Mouse (Mus musculus): Measurements from ENCODE around the gene Tcf7l2. TPM values are rescaled to one million over a fixed set of nuclear protein-coding genes. Genes with fewer than 3 reads are reported as not detected.

The Tcf7l2 gene
- total and polyA plus RNA-seq, 2 experiments from 2014 or later, result 3.0 to 38.6 TPM

- no peak for ATAC-seq (ENCODE audit: insufficient read depth, low read depth)
- 62% methylated on average over 3 of the region's 3 CpGs for WGBS
Observed at GRCm38 (mm10) chr19:55714665-55715064, 27.0 kb upstream of the Tcf7l2 start.

DNA sequence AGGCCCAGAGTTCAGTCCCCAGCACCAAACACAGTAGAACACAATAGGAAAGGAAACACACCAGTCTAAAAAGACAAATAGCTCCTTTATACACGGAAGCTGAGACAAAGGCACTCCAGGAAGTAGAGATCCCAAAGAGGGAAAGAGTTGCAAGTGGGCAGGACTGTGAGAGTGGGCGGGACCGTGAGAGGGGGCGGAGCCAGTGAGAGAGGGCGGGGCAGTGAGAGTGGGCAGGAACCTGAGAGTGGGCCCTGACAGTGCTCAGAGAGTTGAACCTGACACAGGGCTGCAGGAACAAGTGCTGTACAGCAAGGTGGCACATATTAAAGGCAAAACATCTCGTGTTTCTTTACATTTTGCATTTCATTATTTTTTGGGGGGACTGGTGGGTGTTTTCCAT, 22.5 kb upstream of the Tcf7l2 start:
- WGBS, result 76% methylated on average over 6 of the region's 6 CpGs
- Histone ChIP-seq H3K4me1 (ENCODE audit: control insufficient read depth, insufficient read depth) (no peaks in the 10 kb centered on the region), H3K9ac (replicated peaks; ENCODE audit: low read depth, low read length) (no peak overlapping the region), H3K4me3 (ENCODE audit: low read depth, low read length) (no peak overlapping the region), H3K4me2 (ENCODE audit: low read depth, low read length) (no peak overlapping the region), H3K27me3 (ENCODE audit: control insufficient read depth, insufficient read depth, low read length) (no peaks in the 10 kb centered on the region), H3K9me3 (replicated peaks; ENCODE audit: control insufficient read depth, low read length) (no peaks in the 10 kb centered on the region), H3K27ac (ENCODE audit: low read depth) (no peak overlapping the region), H3K36me3 (replicated peaks; ENCODE audit: control insufficient read depth, insufficient read depth, low read length) (no peaks in the 10 kb centered on the region)
- no peak for DNase-seq (ENCODE audit: low spot score)
- ATAC-seq (ENCODE audit: insufficient read depth, low read depth), result no peak
- TF ChIP-seq EP300 (IDR thresholded peaks at IDR 0.05; ENCODE audit: low read depth) (no peak), CTCF (IDR thresholded peaks at IDR 0.05; ENCODE audit: low read depth) (no peak)

More at GRCm38 (mm10) chr19:55714665-55715064, 27.0 kb upstream of the Tcf7l2 start:
- no peak for DNase-seq (ENCODE audit: low spot score)
- H3K9me3 ChIP-seq (replicated peaks; ENCODE audit: control insufficient read depth, low read length), result no peaks in the 10 kb centered on the region
- no peak overlapping the region for H3K4me2 ChIP-seq (ENCODE audit: low read depth, low read length)
- H3K27me3 ChIP-seq (ENCODE audit: control insufficient read depth, insufficient read depth, low read length), result no peaks in the 10 kb centered on the region
- no peak overlapping the region for H3K27ac ChIP-seq (ENCODE audit: low read depth)
- no peak overlapping the region for H3K4me3 ChIP-seq (ENCODE audit: low read depth, low read length)
- TF ChIP-seq CTCF (IDR thresholded peaks at IDR 0.05; ENCODE audit: low read depth) (no peak), EP300 (IDR thresholded peaks at IDR 0.05; ENCODE audit: low read depth) (no peak)
- no peaks in the 10 kb centered on the region for H3K36me3 ChIP-seq (replicated peaks; ENCODE audit: control insufficient read depth, insufficient read depth, low read length)
- no peak overlapping the region for H3K9ac ChIP-seq (replicated peaks; ENCODE audit: low read depth, low read length)
- no peaks in the 10 kb centered on the region for H3K4me1 ChIP-seq (ENCODE audit: control insufficient read depth, insufficient read depth)

- Histone ChIP-seq H3K9ac (replicated peaks; ENCODE audit: low read depth, low read length) (no peak overlapping the region), H3K27me3 (ENCODE audit: control insufficient read depth, insufficient read depth, low read length) (no peaks in the 10 kb centered on the region), H3K9me3 (replicated peaks; ENCODE audit: control insufficient read depth, low read length) (no peaks in the 10 kb centered on the region), H3K36me3 (replicated peaks; ENCODE audit: control insufficient read depth, insufficient read depth, low read length) (no peaks in the 10 kb centered on the region), H3K4me1 (ENCODE audit: control insufficient read depth, insufficient read depth) (no peaks in the 10 kb centered on the region), H3K4me3 (ENCODE audit: low read depth, low read length) (no peak overlapping the region), H3K27ac (ENCODE audit: low read depth) (no peak overlapping the region), H3K4me2 (ENCODE audit: low read depth, low read length) (no peak overlapping the region)
- no peak for TF ChIP-seq EP300 (IDR thresholded peaks at IDR 0.05; ENCODE audit: low read depth)
- no peak for TF ChIP-seq CTCF (IDR thresholded peaks at IDR 0.05; ENCODE audit: low read depth)
- DNase-seq (ENCODE audit: low spot score) (no peak), ATAC-seq (ENCODE audit: insufficient read depth, low read depth) (no peak)
- 75% methylated on average over 20 of the region's 20 CpGs for WGBS
Observed at GRCm38 (mm10) chr19:55719524-55720408, 21.9 kb upstream of the Tcf7l2 start.

- Histone ChIP-seq H3K4me2 (ENCODE audit: low read depth, low read length) (no peak overlapping the region), H3K27me3 (ENCODE audit: control insufficient read depth, insufficient read depth, low read length) (no peaks in the 10 kb centered on the region), H3K27ac (ENCODE audit: low read depth) (no peak overlapping the region), H3K9ac (replicated peaks; ENCODE audit: low read depth, low read length) (no peak overlapping the region), H3K9me3 (replicated peaks; ENCODE audit: control insufficient read depth, low read length) (no peaks in the 10 kb centered on the region), H3K4me3 (ENCODE audit: low read depth, low read length) (no peak overlapping the region), H3K36me3 (replicated peaks; ENCODE audit: control insufficient read depth, insufficient read depth, low read length) (no peaks in the 10 kb centered on the region), H3K4me1 (ENCODE audit: control insufficient read depth, insufficient read depth) (no peaks in the 10 kb centered on the region)
- ATAC-seq (ENCODE audit: insufficient read depth, low read depth), result no peak
- 75% methylated on average over 16 of the region's 16 CpGs for WGBS
- DNase-seq (ENCODE audit: low spot score), result no peak
- no peak for TF ChIP-seq CTCF (IDR thresholded peaks at IDR 0.05; ENCODE audit: low read depth)
- TF ChIP-seq EP300 (IDR thresholded peaks at IDR 0.05; ENCODE audit: low read depth), result no peak
Observed at GRCm38 (mm10) chr19:55720409-55721092, 21.1 kb upstream of the Tcf7l2 start.

- no peak for TF ChIP-seq EP300 (IDR thresholded peaks at IDR 0.05; ENCODE audit: low read depth)
- no peak for TF ChIP-seq CTCF (IDR thresholded peaks at IDR 0.05; ENCODE audit: low read depth)
- Histone ChIP-seq H3K27ac (ENCODE audit: low read depth) (no peak overlapping the region), H3K4me1 (ENCODE audit: control insufficient read depth, insufficient read depth) (no peaks in the 10 kb centered on the region), H3K9me3 (replicated peaks; ENCODE audit: control insufficient read depth, low read length) (0 out of 2 replicates have a peak, but pooled peaks cover 3% of the 10 kb centered on the region), H3K9ac (replicated peaks; ENCODE audit: low read depth, low read length) (no peak overlapping the region), H3K4me2 (ENCODE audit: low read depth, low read length) (no peak overlapping the region), H3K27me3 (ENCODE audit: control insufficient read depth, insufficient read depth, low read length) (no peaks in the 10 kb centered on the region), H3K36me3 (replicated peaks; ENCODE audit: control insufficient read depth, insufficient read depth, low read length) (no peaks in the 10 kb centered on the region), H3K4me3 (ENCODE audit: low read depth, low read length) (no peak overlapping the region)
- ATAC-seq (ENCODE audit: insufficient read depth, low read depth), result no peak
- 29% methylated on average over 6 of the region's 6 CpGs for WGBS
- no peak for DNase-seq (ENCODE audit: low spot score)
Observed at GRCm38 (mm10) chr19:55722376-55722775, 19.2 kb upstream of the Tcf7l2 start.

Measured in heart, postnatal 0 days (tissue).